Mouse (Mus musculus): ENCODE data around the gene Slc43a1. TPM values are rescaled to one million over a fixed set of nuclear protein-coding genes. Genes with fewer than 3 reads are reported as not detected.
"Not testable (repeated sequence)": the region's sequence is repeated elsewhere in the genome, so short reads cannot be mapped to it uniquely, and the experiment has no call there.

The Slc43a1 gene
- polyA plus RNA-seq, 1 experiment from 2014 or later, result 1.6 TPM

DNA sequence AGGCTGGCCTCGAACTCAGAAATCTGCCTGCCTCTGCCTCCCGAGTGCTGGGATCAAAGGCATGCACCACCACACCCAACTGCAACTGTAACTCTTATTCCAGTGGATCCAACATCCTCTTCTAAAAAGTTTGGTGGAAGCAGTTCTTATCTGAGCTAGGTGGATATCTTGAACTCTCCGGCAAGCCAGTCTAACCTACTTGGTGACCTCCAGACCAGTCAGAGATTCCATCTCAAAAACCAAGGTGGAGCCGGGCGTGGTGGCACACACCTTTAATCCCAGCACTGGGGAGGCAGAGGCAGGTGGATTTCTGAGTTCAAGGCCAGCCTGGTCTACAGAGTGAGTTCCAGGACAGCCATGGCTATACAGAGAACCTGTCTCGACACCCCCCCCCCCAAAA lies 58.0 kb downstream of the Slc43a1 start:
- H3K9me3 ChIP-seq (ENCODE audit: control insufficient read depth, low read length); H3K27me3 ChIP-seq (ENCODE audit: control insufficient read depth, insufficient read depth, low read length); H3K9ac ChIP-seq; H3K4me1 ChIP-seq (replicated peaks; ENCODE audit: control insufficient read depth, insufficient read depth, low read length); H3K4me2 ChIP-seq (replicated peaks); DNase-seq (ENCODE audit: low spot score); ATAC-seq (ENCODE audit: low FRiP score); H3K4me3 ChIP-seq (replicated peaks; ENCODE audit: low read length); H3K36me3 ChIP-seq (replicated peaks; ENCODE audit: control insufficient read depth, insufficient read depth); H3K27ac ChIP-seq: not testable (repeated sequence)
- 93% methylated on average over 6 of the region's 6 CpGs for WGBS

DNA sequence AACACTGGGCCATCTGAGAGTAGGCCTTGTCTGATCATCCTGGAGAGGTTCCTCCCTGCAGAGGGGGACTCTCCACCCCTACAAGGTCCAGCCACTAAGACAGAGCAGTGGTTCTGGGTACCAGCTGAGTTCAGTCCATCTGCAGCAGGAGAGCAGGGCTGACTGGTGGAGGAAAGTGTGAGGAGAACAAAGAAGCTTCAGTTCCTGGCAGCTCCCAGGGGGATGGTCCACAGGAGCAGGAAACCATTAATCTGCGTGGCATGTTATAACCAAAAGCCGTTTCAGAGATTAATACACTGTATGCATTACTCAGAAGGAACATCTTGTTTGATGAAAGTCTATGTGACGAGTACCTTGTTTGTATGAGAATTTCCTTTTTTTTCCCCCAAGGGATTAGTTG lies 74.1 kb downstream of the Slc43a1 start:
- no peaks in the 10 kb centered on the region for H3K9me3 ChIP-seq (ENCODE audit: control insufficient read depth, low read length)
- WGBS, result 62% methylated on average over 3 of the region's 3 CpGs

More for the DNA sequence above, 74.1 kb downstream of the Slc43a1 start:
- H3K4me2 ChIP-seq (replicated peaks), result no peak overlapping the region
- no peaks in the 10 kb centered on the region for H3K4me1 ChIP-seq (replicated peaks; ENCODE audit: control insufficient read depth, insufficient read depth, low read length)
- no peak overlapping the region for H3K27ac ChIP-seq
- no peaks in the 10 kb centered on the region for H3K36me3 ChIP-seq (replicated peaks; ENCODE audit: control insufficient read depth, insufficient read depth)
- no peak overlapping the region for H3K9ac ChIP-seq
- H3K4me3 ChIP-seq (replicated peaks; ENCODE audit: low read length), result no peak overlapping the region
- ATAC-seq (ENCODE audit: low FRiP score) (no peak), DNase-seq (ENCODE audit: low spot score) (no peak)
- H3K27me3 ChIP-seq (ENCODE audit: control insufficient read depth, insufficient read depth, low read length), result no peaks in the 10 kb centered on the region

Other genes with a start within 250 kb of the Slc43a1 start
- 30.7 and 34.8 TPM in 2 replicates for gene Ctnnd1, start 188.1 kb upstream of the Slc43a1 start, polyA plus RNA-seq (2014; fragmentation: Nextera tagmentation; extraction: Ambion mirVana)
- gene Btbd18, start 179.8 kb upstream of the Slc43a1 start, polyA plus RNA-seq (2014; fragmentation: Nextera tagmentation; extraction: Ambion mirVana), result 0.16 and 0.40 TPM in 2 replicates
- gene Selenoh, start 168.1 kb upstream of the Slc43a1 start, polyA plus RNA-seq (2014; fragmentation: Nextera tagmentation; extraction: Ambion mirVana), result 196 and 205 TPM in 2 replicates
- not detected in 2 replicates for gene Gm28635, start 160.8 kb upstream of the Slc43a1 start, polyA plus RNA-seq (2014; fragmentation: Nextera tagmentation; extraction: Ambion mirVana)
- 59.3 and 61.3 TPM in 2 replicates for gene Med19, start 160.4 kb upstream of the Slc43a1 start, polyA plus RNA-seq (2014; fragmentation: Nextera tagmentation; extraction: Ambion mirVana)
- gene Tmx2, start 159.7 kb upstream of the Slc43a1 start, polyA plus RNA-seq (2014; fragmentation: Nextera tagmentation; extraction: Ambion mirVana), result 316 and 341 TPM in 2 replicates
- gene Zdhhc5, start 123.7 kb upstream of the Slc43a1 start, polyA plus RNA-seq (2014; fragmentation: Nextera tagmentation; extraction: Ambion mirVana), result 21.9 and 22.5 TPM in 2 replicates
- 21.3 and 22.3 TPM in 2 replicates for gene Clp1, start 111.5 kb upstream of the Slc43a1 start, polyA plus RNA-seq (2014; fragmentation: Nextera tagmentation; extraction: Ambion mirVana)
- gene Ypel4, start 104.8 kb upstream of the Slc43a1 start, polyA plus RNA-seq (2014; fragmentation: Nextera tagmentation; extraction: Ambion mirVana), result 12.5 and 13.1 TPM in 2 replicates
- gene Gm19426, start 95.2 kb upstream of the Slc43a1 start, polyA plus RNA-seq (2014; fragmentation: Nextera tagmentation; extraction: Ambion mirVana), result 2.9 and 3.4 TPM in 2 replicates
- gene Serping1, start 63.4 kb upstream of the Slc43a1 start, polyA plus RNA-seq (2014; fragmentation: Nextera tagmentation; extraction: Ambion mirVana), result 36.2 and 36.3 TPM in 2 replicates
- gene Ube2l6, start 40.0 kb upstream of the Slc43a1 start, polyA plus RNA-seq (2014; fragmentation: Nextera tagmentation; extraction: Ambion mirVana), result 18.6 and 24.0 TPM in 2 replicates
- gene Smtnl1, start 16.2 kb upstream of the Slc43a1 start, polyA plus RNA-seq (2014; fragmentation: Nextera tagmentation; extraction: Ambion mirVana), result not detected in 2 replicates
- 75.8 and 83.3 TPM in 2 replicates for gene Timm10, start 11.9 kb upstream of the Slc43a1 start, polyA plus RNA-seq (2014; fragmentation: Nextera tagmentation; extraction: Ambion mirVana)
- 3.8 and 4.5 TPM in 2 replicates for gene Rtn4rl2, start 47.9 kb downstream of the Slc43a1 start, polyA plus RNA-seq (2014; fragmentation: Nextera tagmentation; extraction: Ambion mirVana)
- 4.8 and 4.9 TPM in 2 replicates for gene Slc43a3, start 97.7 kb downstream of the Slc43a1 start, polyA plus RNA-seq (2014; fragmentation: Nextera tagmentation; extraction: Ambion mirVana)
- gene Prg2, start 141.6 kb downstream of the Slc43a1 start, polyA plus RNA-seq (2014; fragmentation: Nextera tagmentation; extraction: Ambion mirVana), result not detected in 2 replicates
- not detected in 2 replicates for gene Prg3, start 149.4 kb downstream of the Slc43a1 start, polyA plus RNA-seq (2014; fragmentation: Nextera tagmentation; extraction: Ambion mirVana)
- 169 and 178 TPM in 2 replicates for gene Ssrp1, start 198.4 kb downstream of the Slc43a1 start, polyA plus RNA-seq (2014; fragmentation: Nextera tagmentation; extraction: Ambion mirVana)
- gene P2rx3, start 198.6 kb downstream of the Slc43a1 start, polyA plus RNA-seq (2014; fragmentation: Nextera tagmentation; extraction: Ambion mirVana), result 2.9 and 4.1 TPM in 2 replicates
- gene Tnks1bp1, start 209.2 kb downstream of the Slc43a1 start, polyA plus RNA-seq (2014; fragmentation: Nextera tagmentation; extraction: Ambion mirVana), result 6.1 and 6.5 TPM in 2 replicates